Mouse (Mus musculus) urinary bladder, postnatal 4 days (tissue): Measurements from ENCODE around the gene Ripply2.
"Not testable (repeated sequence)": the region's sequence is repeated elsewhere in the genome, so short reads cannot be mapped to it uniquely, and the experiment has no call there.

ENCODE experiments used
- DNase-seq, 2 experiments: peaks; one replicate each; pipeline ENCODE4 v3.0.0; 2021 to 2022; ENCODE audit warnings: low spot score in 2 of 2

Gene Ripply2

DNA sequence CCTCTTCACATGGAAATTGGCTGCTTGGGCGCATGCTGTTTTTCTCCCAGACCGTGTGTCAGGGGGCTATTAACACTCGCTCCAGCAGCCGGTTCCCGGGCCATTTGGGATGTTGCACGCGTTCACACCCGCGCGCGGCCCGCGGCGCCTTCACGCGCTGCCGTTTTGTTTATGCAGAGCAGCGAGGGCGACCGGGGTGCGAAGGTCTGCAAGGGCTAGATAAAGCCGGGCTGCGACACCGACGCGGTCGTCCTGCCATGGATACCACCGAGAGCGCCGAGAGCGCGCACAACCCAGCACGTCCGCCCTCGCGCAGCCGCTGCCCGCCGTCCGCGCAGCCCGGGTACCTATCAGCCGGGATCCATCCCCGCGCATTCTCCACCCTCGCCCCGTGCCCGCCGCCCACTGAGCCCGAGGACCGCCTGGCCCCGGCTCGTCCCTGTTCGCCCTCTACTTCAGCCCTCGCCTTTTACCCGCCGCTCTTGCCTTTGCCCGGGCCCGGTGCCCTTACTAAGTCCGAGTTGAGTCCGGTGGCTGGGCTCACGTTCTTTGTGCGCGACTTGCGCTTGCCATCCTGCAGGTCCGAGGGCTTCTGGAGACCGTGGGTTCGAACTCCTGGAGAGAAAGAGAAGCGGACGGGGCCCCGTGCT, at the start of gene Ripply2:
Ripply2 (plus strand) TSS at position 250 of the 650 bp plus-strand sequence.
- DNase-seq: no peak

DNA sequence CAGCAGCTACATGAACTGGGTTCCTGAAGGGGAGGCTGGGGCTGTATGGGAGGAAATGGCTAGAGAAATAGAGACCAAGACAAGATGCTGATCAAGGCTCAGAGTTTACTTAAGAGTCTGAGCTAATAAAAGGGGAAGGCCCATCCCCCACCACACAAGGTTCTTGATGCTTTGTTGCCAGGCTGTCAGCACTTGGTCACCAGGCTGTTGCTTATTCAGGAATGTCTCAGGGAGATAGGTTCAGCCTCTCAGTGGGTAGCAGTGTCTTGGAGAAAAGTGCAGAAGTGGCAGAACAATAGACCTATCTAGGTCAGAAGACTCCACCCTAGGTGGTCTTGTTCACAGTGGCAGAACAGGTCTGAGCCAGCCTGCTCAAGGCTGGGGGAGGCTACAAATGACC, 42.9 kb upstream of the Ripply2 start:
- DNase-seq: not testable (repeated sequence)

DNA sequence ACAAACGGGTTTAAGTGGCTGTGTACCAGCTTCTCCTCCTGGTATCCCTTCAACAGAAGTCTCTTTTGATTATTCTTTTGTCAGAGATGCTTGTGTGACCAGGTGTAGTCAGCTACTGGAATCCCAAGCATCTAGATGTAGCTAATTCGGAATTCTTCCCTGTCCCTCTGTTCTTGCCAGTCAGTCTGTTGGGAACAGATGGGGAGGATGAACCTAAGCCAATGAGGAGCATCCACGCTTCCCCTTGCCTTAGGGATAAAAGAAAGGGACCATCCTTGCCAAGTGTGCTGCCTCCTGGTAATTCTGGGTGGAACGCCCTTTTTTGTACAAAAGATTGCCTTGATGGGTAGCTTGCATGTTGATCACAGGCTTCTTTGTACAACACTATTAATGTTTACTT, 41.8 kb upstream of the Ripply2 start:
- no peak for DNase-seq

DNA sequence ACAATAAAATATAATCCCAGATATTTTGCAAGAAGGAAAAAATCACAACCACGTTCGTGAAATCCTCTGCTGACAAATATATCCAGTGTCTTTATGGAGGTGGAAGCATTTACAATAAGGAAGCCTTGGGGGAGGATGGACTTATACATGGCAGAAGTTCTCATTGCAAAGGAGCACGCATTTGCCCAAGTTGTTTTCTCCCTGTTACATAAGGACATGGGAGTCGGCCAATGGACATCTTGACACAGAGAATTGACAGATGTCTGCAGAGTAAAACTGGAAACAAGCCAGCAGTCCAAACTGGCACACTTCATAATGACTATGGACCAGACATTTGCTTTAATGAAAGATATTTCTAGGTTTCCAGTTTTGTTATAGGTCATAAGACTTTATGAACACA, 38.4 kb upstream of the Ripply2 start:
- no peak for DNase-seq

DNA sequence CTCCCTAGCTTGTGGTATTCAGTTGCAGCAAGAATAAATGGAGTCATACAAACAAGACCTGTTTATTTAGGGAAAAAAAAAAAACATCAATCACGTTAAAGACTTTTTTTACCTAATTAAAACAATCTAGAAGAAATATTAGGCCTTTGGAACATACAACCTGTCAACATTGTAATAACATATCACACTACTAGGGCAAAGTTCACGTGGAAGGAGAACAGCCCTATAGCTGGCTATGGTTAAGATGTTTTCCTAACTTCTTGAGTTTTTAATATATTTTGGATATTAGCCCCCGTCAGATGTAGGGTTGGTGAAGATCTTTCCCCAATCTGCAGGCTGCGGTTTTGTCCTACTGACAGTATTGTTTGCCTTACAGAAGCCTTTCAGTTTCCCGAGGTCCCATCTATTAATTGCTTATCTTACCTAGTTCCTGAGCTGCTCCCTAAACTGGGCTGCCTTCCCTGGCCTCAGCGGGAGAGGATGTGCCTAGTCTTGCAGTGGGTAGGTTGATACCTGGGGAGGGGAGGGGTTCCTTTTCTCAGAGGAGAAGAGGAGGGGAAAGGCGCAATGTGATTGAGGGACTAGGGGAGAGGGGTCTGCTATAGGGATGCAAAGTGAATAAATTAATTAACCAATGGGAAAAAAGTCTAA, 37.0 kb upstream of the Ripply2 start:
- no peak for DNase-seq

DNA sequence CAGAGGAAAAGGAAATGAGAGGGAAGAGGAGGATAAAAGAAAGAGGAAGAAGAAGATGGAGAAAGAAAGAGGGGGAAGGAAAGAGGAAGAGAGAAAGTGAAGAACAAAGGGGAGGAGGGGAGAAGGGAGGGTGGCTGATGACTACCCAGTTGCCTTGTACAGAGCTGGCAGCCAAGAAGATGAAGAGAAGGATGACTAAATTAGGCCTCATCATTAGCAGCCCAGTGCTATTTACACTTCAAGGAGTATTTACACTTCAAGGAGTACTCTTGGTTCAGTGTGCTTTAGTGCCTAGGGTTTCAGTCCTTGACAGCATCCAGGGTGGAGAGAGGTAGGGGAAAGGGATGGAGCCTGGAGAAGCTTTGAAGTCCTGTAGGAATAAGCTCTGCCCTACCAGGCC, 35.3 kb upstream of the Ripply2 start:
- no peak for DNase-seq

DNA sequence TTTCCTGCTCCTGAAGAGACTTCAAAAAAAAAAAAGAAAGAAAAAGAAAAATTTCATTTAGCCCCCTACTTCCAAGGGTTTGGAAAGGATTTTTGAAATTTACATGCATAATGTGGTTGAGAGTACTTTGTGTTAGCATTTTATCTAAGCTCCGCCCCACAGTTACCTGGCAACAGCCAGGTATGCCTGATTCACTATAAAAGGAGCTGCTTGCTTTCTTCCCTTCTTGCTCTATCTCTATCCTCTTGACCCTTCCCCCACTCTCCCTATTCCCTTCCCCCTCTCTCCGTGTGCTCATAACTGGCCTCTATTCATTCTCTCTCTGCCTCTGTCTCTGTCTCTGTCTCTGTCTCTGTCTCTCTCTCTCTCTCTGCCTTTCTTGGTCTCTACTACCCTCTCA, 34.4 kb upstream of the Ripply2 start:
- DNase-seq: no peak

DNA sequence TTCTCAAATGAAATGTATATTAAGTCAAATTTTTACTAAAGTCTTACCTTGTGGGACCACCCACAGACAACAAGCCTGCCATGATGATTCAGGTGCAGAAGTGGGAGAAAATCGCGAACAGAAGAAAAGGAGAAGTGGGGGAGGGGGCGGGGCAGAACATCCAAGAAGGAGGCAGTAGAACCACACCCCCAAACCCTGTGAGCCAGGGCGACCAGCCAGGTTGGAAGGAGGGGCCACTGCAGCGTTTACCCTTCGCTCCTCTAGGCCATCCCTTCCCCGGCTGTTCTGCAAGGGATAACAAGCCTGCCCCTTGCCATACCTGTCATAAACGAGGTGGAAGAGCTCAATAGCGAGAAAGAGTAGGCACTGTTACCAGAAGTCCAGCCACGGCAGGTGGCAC, 33.8 kb upstream of the Ripply2 start:
- no peak for DNase-seq

DNA sequence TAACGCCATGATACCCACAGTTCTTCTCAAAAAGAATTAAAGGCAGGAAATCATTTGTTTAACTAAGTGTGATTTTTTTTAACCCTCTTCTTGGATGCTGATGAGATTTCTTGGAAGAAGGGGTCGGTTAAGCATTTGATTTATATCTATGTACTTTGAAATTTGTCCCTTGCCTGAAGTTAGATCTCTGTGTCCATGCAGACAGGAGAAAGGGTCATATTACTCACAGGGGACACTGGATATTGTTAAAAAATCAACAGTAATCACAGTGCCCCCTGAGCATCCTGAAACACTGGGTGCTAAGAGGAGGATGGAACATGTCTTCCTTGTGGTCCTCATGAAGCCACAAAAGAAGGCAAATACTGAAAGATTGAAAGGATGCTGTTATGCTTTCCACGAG, 30.8 kb upstream of the Ripply2 start:
- no peak for DNase-seq

DNA sequence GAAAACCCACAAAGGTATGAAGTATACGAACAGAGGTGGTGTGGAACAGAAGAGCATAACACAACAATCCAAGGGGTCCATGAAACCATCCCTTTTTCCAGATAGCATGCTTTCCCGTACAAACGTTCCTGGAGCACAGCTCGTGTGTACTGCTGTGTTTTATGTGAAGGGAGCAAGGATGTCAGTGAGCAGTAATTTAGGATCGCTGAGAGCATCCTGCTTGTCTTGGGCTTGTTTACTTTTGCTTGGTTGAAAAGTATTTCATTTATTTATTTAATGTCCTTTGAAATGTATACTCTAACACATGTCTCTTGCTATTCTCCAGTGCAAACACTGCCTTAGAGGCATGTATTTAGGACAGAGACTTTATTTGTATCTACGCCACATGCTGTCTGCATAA, 30.2 kb upstream of the Ripply2 start:
- no peak for DNase-seq

DNA sequence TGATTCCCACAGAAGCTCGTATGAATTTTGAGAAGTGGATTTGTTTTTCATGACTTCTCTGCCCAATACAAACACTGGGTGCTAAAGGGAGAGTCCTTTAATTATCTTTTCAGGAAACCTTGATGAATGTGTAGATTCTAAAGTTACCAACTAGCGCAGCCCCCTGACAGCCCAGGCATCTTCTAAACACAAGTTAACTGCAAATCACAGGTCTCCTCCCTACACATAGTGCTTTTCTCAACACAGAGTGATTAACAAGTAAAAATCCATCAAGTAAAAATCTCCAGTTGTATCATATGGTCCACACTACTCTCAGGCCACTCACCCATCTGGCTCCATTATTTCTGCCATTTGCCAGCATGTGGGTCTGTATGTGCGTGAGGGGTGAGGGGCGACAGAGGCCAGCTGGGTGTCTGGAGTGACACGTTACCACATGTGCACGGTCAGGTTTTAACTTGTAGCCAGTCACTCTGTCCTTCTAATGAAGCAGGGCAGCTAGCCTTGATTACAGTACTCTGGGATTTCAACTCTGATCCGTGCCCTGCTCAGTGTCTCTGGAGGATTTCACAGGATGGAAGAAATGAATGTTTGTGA, 28.5 kb upstream of the Ripply2 start:
- DNase-seq: no peak

DNA sequence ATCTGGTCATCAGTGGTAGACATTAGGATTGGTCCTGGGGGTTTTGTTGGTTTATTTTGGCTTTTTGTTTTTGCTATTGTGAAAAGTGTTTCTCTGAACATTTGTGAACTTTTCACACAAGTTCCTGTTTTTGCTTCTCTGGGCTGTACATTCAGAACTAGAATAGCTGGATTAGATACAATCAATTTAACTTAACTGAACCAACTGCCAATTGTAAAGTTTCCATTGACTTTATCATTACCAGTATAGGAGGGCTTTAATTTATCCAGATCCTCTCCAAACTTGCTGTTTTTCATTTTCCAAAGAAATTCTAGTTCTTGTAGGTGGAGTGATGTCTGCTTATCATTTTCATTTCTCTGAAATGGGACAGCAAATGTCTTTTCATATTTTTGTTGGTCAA, 25.5 kb upstream of the Ripply2 start:
- no peak for DNase-seq

DNA sequence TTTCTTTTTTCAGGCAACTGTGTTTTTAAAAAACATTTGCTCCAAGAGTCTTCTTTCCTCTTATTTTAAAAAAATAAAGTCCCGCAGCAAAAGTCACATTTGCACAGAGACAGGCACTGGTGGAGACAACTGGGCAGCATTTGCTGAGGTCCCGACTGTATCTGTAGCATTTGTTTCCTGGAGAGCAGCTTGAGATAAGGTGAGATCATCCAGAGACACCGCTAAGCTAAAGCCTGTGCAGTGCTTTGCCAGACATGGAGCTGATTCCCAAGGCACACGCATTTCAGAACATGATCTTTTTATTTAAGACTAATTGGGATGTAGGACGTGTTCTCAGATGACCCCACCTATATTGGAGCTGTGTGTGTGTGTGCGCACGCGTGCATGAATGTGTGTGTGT, 23.6 kb upstream of the Ripply2 start:
- DNase-seq: no peak

DNA sequence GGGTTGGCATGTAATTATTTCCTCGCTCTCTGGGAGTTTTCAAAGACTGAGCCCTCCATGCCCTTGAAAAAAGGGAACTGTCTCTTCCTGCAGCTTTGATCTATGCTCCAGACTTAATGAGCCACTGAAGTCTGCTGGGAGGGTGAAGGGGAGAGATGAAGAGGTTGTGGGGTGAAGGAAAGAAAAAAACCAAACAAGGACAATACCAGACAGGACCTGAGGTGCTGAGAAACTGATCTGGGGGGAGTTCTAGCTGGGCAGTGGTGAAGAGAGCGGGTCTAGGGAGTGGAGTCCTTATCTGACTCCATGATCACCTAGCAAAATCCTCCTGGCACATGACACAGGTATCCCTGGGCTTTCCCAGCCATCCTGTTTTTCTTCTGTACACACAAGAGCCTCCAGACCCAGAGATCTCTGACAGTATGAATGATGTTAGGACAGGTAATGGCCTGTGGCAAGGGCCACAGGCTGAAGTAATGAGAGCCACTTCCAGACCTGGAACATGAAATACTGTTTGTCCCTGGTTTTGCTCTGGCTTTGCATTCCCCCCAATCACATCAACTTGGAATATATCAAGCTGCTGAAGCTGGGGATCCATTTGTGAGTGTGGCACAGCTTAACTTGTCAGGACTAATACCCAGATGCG, 18.2 kb upstream of the Ripply2 start:
- DNase-seq: no peak

DNA sequence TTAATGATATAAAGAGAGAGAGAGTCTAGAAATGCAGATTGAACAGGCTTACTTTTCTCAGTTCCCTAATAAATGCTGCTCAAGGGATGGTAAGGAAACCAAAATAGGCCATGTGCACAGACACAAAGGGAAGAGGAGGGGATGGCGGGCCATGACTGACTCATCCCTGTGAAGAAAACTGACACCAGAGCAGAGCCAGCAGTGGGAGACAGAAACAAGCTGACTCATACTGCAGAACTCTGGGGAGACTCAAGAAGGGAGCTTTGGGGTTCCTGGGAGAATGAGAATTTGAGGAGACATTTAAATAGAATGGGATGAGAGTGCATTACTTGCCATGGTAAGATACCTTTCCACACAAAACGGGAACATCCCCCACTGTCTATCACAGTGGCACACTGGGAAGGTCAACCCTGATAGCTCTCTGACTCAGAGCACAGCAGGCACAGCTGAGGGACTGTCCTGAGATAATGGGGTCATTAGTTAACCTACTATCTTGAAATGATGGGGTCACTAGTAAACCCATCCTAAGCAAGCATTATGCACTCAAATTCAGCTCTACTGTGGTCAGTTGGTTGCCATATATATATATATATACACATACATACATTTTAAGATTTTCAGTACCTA, 15.3 kb upstream of the Ripply2 start:
- DNase-seq: no peak

DNA sequence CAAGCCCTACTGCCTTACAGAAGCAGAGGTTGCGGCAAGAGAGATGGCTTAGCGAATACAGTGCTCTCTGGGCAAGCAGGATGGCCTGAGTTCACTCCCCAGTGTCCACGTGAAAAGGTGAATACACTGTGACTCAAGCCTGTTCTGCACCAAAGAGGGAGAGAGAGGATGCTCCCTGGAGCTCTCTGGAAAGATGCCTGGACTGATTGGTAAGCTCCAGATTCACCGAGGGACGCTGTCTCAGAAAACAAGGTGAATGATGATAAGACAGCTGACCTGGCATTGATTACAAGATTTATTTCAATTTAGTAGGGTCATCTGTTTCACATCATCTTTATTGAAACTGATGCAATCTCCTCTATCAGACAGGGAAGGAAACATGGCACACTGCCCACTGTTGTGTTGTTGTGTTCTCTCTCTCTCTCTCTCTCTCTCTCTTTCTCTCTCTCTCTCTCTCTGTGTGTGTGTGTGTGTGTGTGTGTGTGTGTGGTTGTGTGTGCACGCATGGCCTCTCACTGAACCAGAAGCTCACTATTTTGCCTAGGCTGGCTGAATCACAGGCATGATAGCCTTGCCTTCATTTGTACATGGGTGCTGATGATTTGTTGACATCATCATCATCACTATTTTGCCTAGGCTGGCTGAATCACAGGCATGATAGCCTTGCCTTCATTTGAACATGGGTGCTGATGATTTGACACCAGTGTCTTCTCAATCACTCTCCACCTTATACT, 10.5 kb upstream of the Ripply2 start:
- no peak for DNase-seq

DNA sequence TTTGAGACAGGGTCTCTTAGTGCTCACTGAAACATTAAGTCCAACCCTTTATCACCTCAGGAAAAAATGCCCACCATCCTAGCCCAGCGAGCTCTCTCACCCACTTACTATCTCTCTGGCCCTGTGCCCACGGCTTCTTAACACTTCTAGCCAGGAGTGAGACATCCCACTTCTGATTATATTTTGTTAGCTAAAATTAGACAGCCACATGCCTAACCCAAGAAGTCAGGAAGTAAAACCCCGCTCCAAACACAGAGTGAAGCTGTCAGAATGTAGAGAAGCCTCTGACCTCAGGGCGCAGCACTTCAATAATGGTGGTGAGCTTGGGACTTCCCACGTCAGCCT, 9.9 kb upstream of the Ripply2 start:
- no peak for DNase-seq

DNA sequence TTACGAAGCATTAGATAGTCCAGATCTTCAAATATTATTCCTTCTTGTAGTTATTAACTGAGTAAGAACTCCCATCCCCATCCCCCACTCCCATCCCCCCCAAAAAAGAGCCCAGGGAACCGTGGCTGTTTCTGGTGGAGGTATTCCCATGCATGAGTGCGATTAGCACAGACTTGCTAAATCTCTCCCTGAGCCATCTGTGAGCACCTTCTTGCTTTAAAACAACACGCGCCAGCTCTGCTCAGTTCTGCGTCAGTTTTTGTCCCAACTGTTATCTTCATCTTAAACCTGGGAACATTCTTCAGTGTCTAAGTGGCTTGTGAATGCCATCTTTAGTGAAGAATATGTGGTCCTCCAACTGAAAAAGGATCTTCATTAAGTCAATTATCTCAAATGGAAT, 6.8 kb upstream of the Ripply2 start:
- no peak for DNase-seq

DNA sequence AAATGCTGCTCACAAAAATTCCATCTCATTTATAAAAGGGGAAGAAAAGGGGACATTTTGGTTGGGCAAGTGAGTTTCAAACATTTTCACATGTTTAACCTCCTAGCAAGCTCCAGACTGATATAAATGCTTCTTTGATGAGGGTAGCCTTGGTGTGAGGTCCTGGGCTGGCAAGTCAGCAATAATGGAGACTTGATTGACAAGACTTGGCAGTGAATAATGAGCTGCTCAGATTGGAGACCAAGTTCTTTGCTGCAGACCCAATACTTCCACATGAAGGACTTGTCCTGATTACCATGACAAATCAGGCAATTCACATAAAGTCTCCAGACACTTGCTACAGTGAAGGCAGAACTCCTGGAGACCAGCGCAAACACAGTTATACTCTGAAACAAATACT, 6.4 kb upstream of the Ripply2 start:
- DNase-seq: no peak

DNA sequence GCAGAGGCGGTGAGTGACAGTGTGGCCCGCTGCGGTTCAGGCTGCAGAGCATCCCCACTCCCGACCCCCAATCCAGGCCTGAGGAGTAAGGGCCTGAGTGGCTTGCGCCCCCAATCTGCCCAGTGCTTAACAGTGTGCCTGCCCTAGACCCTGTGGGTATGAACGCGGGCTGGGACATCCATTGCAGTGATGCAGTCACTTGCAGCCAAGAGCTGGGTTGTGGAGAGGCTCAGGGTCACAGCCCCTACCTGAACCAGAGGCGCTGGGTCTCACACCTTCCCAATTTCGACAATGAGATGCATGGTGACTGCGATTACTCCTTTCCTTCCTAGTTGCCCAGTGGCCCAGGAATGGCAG, 579 bp downstream of the Ripply2 start:
- no peak for DNase-seq

DNA sequence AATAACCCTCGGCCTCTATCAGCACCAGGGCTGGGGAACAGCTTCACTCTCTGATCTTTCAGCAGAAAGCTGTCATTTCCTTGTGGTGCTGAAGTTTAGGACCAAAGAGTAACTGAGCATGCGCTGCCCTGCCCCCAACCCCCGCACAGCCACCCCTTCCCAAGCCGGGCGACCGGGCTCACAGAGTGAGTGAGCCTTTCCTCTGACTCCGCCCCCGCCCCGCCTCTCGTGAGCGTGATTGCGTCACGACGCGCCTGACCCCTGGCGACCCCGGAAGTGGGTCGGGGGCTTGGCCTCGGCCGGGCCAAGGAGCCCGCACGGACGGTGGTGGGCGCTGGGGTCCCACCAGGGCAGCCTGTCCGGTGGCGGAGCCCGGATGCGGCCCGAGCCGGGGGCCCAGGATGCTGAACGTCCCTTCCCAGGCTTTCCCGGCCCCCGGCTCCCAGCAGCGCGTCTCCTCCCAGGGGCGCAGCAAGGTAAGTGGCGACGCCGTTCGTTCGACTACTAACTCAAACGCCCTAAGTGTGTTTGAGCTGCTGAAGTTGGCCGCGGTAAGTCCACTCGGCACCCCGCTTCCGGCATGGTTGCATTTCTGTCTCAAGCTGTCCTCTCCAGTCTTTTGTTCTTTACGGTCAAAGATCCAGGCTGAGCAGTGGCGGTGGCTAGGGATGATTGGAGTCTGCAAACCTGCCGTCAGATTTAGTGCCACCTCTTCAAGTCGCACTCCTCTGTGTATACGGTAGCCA, 6.6 kb downstream of the Ripply2 start, which contains the start of gene Cyb5r4:
Cyb5r4 (plus strand) TSS at position 237 of the 746 bp plus-strand sequence.
- DNase-seq: peak; percentile 93 to 97
